In the genomic region with DNA sequence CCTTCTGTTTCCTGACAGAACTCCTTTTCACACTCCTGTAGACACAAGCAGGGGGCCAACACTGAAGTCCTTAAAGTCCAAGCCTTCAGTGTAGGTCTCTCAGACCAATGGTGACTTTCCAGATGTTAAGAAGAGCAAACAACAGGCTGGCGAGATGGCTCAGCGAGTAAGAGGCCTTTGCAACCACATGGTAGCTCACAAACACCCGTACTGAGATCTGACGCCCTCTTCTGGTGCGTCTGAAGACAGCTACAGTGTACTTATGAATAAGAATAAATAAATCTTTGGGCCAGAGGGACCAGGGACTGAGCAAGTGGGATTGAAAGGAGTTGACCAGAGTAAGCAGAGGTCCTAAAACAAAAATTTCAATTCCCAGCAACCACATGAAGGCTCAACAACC, we compare ENCODE assay signal across 12 mouse cellular contexts.
DNase-seq lines count a peak whose midpoint lies in the region; ATAC-seq lines count a peak whose summit lies in the region.
"Had no signal": no experiment of that assay in that cellular context is flagged by ENCODE, and none has a peak within 500 bp of the region (broad histone marks: within the 10 kb centered on the region; RNA-seq: fewer than 3 reads in every experiment).

No protein-coding gene starts in this region.

- no peaks in the 10 kb centered on the region for H3K36me3 ChIP-seq in hindbrain, embryonic 11.5 days (ENCODE audit: control insufficient read depth, insufficient read depth, low read length)
- 0 out of 2 replicates have a peak, but pooled peaks cover 3% of the 10 kb centered on the region for H3K36me3 ChIP-seq in hindbrain, embryonic 10.5 days
- no peaks in the 10 kb centered on the region for H3K36me3 ChIP-seq in stomach, embryonic 16.5 days (ENCODE audit: control insufficient read depth, insufficient read depth, low read length)
- H3K36me3 ChIP-seq: neural tube, embryonic 12.5 days had no signal

- WGBS in hindbrain, embryonic 11.5 days = 38% methylated on average over 5 of the region's 5 CpGs
- 35% methylated on average over 5 of the region's 5 CpGs for WGBS in hindbrain, embryonic 10.5 days
- 48% methylated on average over 5 of the region's 5 CpGs for WGBS in stomach, embryonic 16.5 days

- H3K4me2 ChIP-seq in hindbrain, embryonic 11.5 days (replicated peaks; ENCODE audit: low read depth, low read length) = no peak overlapping the region
- H3K4me2 ChIP-seq in stomach, embryonic 16.5 days (ENCODE audit: low read depth, low read length) = no peak overlapping the region
- H3K4me2 ChIP-seq: neural tube, embryonic 12.5 days had no signal

- no peaks in the 10 kb centered on the region for H3K9me3 ChIP-seq in hindbrain, embryonic 11.5 days (ENCODE audit: control insufficient read depth, low read length)
- no peaks in the 10 kb centered on the region for H3K9me3 ChIP-seq in hindbrain, embryonic 10.5 days
- H3K9me3 ChIP-seq in stomach, embryonic 16.5 days (replicated peaks; ENCODE audit: control insufficient read depth, low read length) = no peaks in the 10 kb centered on the region
- H3K9me3 ChIP-seq: neural tube, embryonic 12.5 days had no signal

- DNase-seq in hindbrain, embryonic 11.5 days (ENCODE audit: low spot score) = peak; percentile 18
- DNase-seq in hindbrain, embryonic 10.5 days (ENCODE audit: low spot score) = no peak
- DNase-seq in lung, postnatal 36 days = peak; percentile 38
- no peak for DNase-seq in lung, postnatal 25 days (ENCODE audit: low spot score)
- DNase-seq in ZHBTc4 (ENCODE audit: low read depth, low spot score) = peak; percentile 51
- no peak for DNase-seq in thymus, postnatal 36 days
- DNase-seq: cerebellum, adult 8-10 months; gastrocnemius, postnatal 10 days; spleen, adult 18-20 months had no signal

- H3K4me1 ChIP-seq in hindbrain, embryonic 11.5 days (replicated peaks; ENCODE audit: control insufficient read depth, insufficient read depth, low read length) = no peaks in the 10 kb centered on the region; the same call in 1 of the 2 replicates
- peaks cover 13% of the 10 kb centered on the region; the same call in 1 of the 2 replicates for H3K4me1 ChIP-seq in hindbrain, embryonic 10.5 days (replicated peaks)
- H3K4me1 ChIP-seq in stomach, embryonic 16.5 days (ENCODE audit: control insufficient read depth, insufficient read depth, low read length) = no peaks in the 10 kb centered on the region
- H3K4me1 ChIP-seq: neural tube, embryonic 12.5 days had no signal

- no peaks in the 10 kb centered on the region for H3K27me3 ChIP-seq in hindbrain, embryonic 11.5 days (ENCODE audit: control insufficient read depth, insufficient read depth, low read length)
- H3K27me3 ChIP-seq in hindbrain, embryonic 10.5 days (ENCODE audit: insufficient read depth, poor library complexity, severe bottlenecking) = no peaks in the 10 kb centered on the region
- no peaks in the 10 kb centered on the region for H3K27me3 ChIP-seq in stomach, embryonic 16.5 days (ENCODE audit: control insufficient read depth, insufficient read depth, low read length)
- H3K27me3 ChIP-seq: neural tube, embryonic 12.5 days had no signal

- H3K4me3 ChIP-seq in hindbrain, embryonic 11.5 days (ENCODE audit: low read depth, low read length) = no peak overlapping the region
- no peak overlapping the region for H3K4me3 ChIP-seq in hindbrain, embryonic 10.5 days
- no peak overlapping the region for H3K4me3 ChIP-seq in stomach, embryonic 16.5 days (replicated peaks; ENCODE audit: low read length)
- H3K4me3 ChIP-seq: neural tube, embryonic 12.5 days had no signal

- no peak overlapping the region for H3K27ac ChIP-seq in hindbrain, embryonic 11.5 days (ENCODE audit: low read depth, low read length)
- no peak overlapping the region for H3K27ac ChIP-seq in hindbrain, embryonic 10.5 days
- peak overlapping the region; percentile 55; the same call in 1 of the 2 replicates for H3K27ac ChIP-seq in stomach, embryonic 16.5 days (ENCODE audit: low read length)
- H3K27ac ChIP-seq: neural tube, embryonic 12.5 days had no signal

- no peak for ATAC-seq in hindbrain, embryonic 11.5 days (ENCODE audit: low FRiP score)
- no peak for ATAC-seq in stomach, embryonic 16.5 days (ENCODE audit: insufficient read depth, low FRiP score)
- ATAC-seq: activated CD4-positive, CD25-positive, alpha-beta regulatory T cell, adult 4 months had no signal

- no peak overlapping the region for H3K9ac ChIP-seq in hindbrain, embryonic 11.5 days (ENCODE audit: low read depth, low read length)
- H3K9ac ChIP-seq in stomach, embryonic 16.5 days (ENCODE audit: low read length) = no peak overlapping the region
- H3K9ac ChIP-seq: neural tube, embryonic 12.5 days had no signal

Comparison
In these comparisons a context has a peak if more than half of its experiments do, and no peak if none do; other contexts are left out.
1. DNase-seq: peak in hindbrain, embryonic 11.5 days (single experiment), lung, postnatal 36 days (single experiment) and ZHBTc4 (single experiment); none in hindbrain, embryonic 10.5 days (single experiment), lung, postnatal 25 days (single experiment) and thymus, postnatal 36 days (0 of 2).